Mouse (Mus musculus) adrenal gland, postnatal 25 days (tissue): Measurements from ENCODE around the gene Nid2. TPM values are rescaled to one million over a fixed set of nuclear protein-coding genes. Genes with fewer than 3 reads are reported as not detected.

ENCODE experiments used
- DNase-seq: peaks from one replicate; pipeline ENCODE4 v3.0.0; 2021; ENCODE audit warnings: mixed read lengths
- long read RNA-seq: library from polyadenylated mRNA; stranded (forward); transcript quantifications from one replicate; pipeline ENCODE4 v2.0.0, GENCODE M21; 2021
- total RNA-seq: library from RNA; stranded (reverse); gene quantifications from 2 replicates; pipeline ENCODE4 v1.2.3, GENCODE M21; 2021

Nid2 gene
- 23.5 and 27.4 TPM in 2 replicates for total RNA-seq
- long read RNA-seq, full-length matches to known transcripts, result 8 of 30 reads
- long read RNA-seq, partial matches to known transcripts, result 18 of 30 reads
- long read RNA-seq, other reads (novel, unspliced or antisense), result 4 of 30 reads

- DNase-seq, result peak; percentile 92
These were observed at the start of gene Nid2 for GRCm38 (mm10) chr14:19751025-19751771. Gene Nid2, plus strand, starts transcription at chr14:19751265.

- no peak for DNase-seq
These were observed 49.5 kb upstream of the Nid2 start for GRCm38 (mm10) chr14:19701546-19701945.

- DNase-seq, result peak; percentile 78
These were observed 45.4 kb upstream of the Nid2 start for GRCm38 (mm10) chr14:19705649-19706048.

- peak; percentile 58 for DNase-seq
These were observed 44.6 kb upstream of the Nid2 start for GRCm38 (mm10) chr14:19706454-19706853.

GRCm38 (mm10) chr14:19706997-19707396 is 44.1 kb upstream of the Nid2 start:
- DNase-seq, result no peak

GRCm38 (mm10) chr14:19707721-19708507 is 43.2 kb upstream of the Nid2 start:
- no peak for DNase-seq

- DNase-seq, result no peak
These were observed 41.9 kb upstream of the Nid2 start for GRCm38 (mm10) chr14:19709161-19709560.

GRCm38 (mm10) chr14:19711771-19712170 is 39.3 kb upstream of the Nid2 start:
- no peak for DNase-seq

- DNase-seq, result no peak
These were observed 38.0 kb upstream of the Nid2 start for GRCm38 (mm10) chr14:19713067-19713466.

GRCm38 (mm10) chr14:19719077-19719476 is 32.0 kb upstream of the Nid2 start:
- no peak for DNase-seq

GRCm38 (mm10) chr14:19720044-19720611 is 30.9 kb upstream of the Nid2 start:
- DNase-seq, result no peak

GRCm38 (mm10) chr14:19728278-19728677 is 22.8 kb upstream of the Nid2 start:
- DNase-seq, result peak; percentile 43

GRCm38 (mm10) chr14:19728737-19729136 is 22.3 kb upstream of the Nid2 start:
- peak; percentile 40 for DNase-seq

- no peak for DNase-seq
These were observed 19.0 kb upstream of the Nid2 start for GRCm38 (mm10) chr14:19732097-19732496.

GRCm38 (mm10) chr14:19733490-19734282 is 17.4 kb upstream of the Nid2 start:
- peak; percentile 13 for DNase-seq

- DNase-seq, result no peak
These were observed 15.8 kb upstream of the Nid2 start for GRCm38 (mm10) chr14:19735303-19735702.

- DNase-seq, result no peak
These were observed 13.5 kb upstream of the Nid2 start for GRCm38 (mm10) chr14:19737568-19737967.

GRCm38 (mm10) chr14:19738094-19738843 is 12.8 kb upstream of the Nid2 start:
- DNase-seq, result no peak

- no peak for DNase-seq
These were observed 11.5 kb upstream of the Nid2 start for GRCm38 (mm10) chr14:19739416-19740146.

- no peak for DNase-seq
These were observed 10.8 kb upstream of the Nid2 start for GRCm38 (mm10) chr14:19740147-19740738.
